Mouse (Mus musculus) neural tube, embryonic 11.5 days (tissue): ENCODE measurements at regions not wholly inside any gene's neighbourhood (a gene's known extent, or its start where the extent isn't known, plus 50 kb on each side); places are given as distances from the start of the nearest gene placed in this dataset.
A peak's percentile ranks its signal among the peaks of the same experiment; 100 is the strongest.

Experiments
- ATAC-seq: fragments of 200-750 bp; cut with Nextera tagmentation; 2 replicates; pipeline ENCODE4 v1.8.0; 2017; ENCODE audit warnings: moderate number of reproducible peaks, mild to moderate bottlenecking, moderate TSS enrichment, moderate library complexity; ENCODE audit not compliant: insufficient read depth, low FRiP score, low TSS enrichment
- DNase-seq: peaks from one replicate; pipeline ENCODE4 v3.0.0-alpha.2; 2015; ENCODE audit warnings: low spot score
- H3K27ac ChIP-seq: fragments of 300-500 bp; sonication (generic); 2 replicates; pipeline ENCODE4 v1.5.1; 2014; ENCODE audit warnings: low read depth, mild to moderate bottlenecking, low read length
- H3K27me3 ChIP-seq: fragments of 300-500 bp; sonication (generic); 2 replicates; pipeline ENCODE4 v1.6.1; 2014; ENCODE audit warnings: mild to moderate bottlenecking, low read length, mixed read lengths; ENCODE audit not compliant: control insufficient read depth, insufficient read depth
- H3K36me3 ChIP-seq: fragments of 300-500 bp; sonication (generic); 2 replicates; pipeline ENCODE4 v1.6.1; 2014; ENCODE audit warnings: mild to moderate bottlenecking, low read length, moderate library complexity, mixed read lengths; ENCODE audit not compliant: control insufficient read depth, insufficient read depth
- H3K4me1 ChIP-seq: fragments of 300-500 bp; sonication (generic); 2 replicates; pipeline ENCODE4 v1.6.1; 2014; ENCODE audit warnings: low read length, mixed read lengths; ENCODE audit not compliant: control insufficient read depth, insufficient read depth
- H3K4me2 ChIP-seq: fragments of 300-500 bp; sonication (generic); 2 replicates; pipeline ENCODE4 v1.6.1; 2014; ENCODE audit warnings: low read depth, mild to moderate bottlenecking, moderate library complexity
- H3K4me3 ChIP-seq: fragments of 300-500 bp; sonication (generic); 2 replicates; pipeline ENCODE4 v1.5.1; 2014; ENCODE audit warnings: low read depth, low read length
- H3K9ac ChIP-seq: fragments of 300-500 bp; sonication (generic); 2 replicates; pipeline ENCODE4 v1.6.1; 2014; ENCODE audit warnings: mild to moderate bottlenecking, low read length
- H3K9me3 ChIP-seq: fragments of 300-500 bp; sonication (generic); 2 replicates; pipeline ENCODE4 v1.6.1; 2016; ENCODE audit warnings: low read length; ENCODE audit not compliant: control insufficient read depth
- WGBS: fragments of 180-500 bp; shearing (Covaris S2); extraction: QIAGEN DNeasy Blood & Tissue Kit; methylation state at CpG from one replicate; pipeline ENCODE4 v1.1.7; 2014; 5-methylcytosine and 5-hydroxymethylcytosine counted together

GRCm38 (mm10) chr3:17329411-17329810 lies 618.8 kb upstream of the Cypt12 start:
- WGBS = 70% methylated on average over 4 of the region's 4 CpGs
- H3K4me3 ChIP-seq = no peak overlapping the region
- H3K4me2 ChIP-seq = no peak overlapping the region
- H3K27ac ChIP-seq = 0 out of 2 replicates have a peak overlapping the region, but pooled peaks have one; percentile 34
- no peaks in the 10 kb centered on the region for H3K9me3 ChIP-seq
- no peak overlapping the region for H3K9ac ChIP-seq
- peaks cover 2% of the 10 kb centered on the region; the same call in 1 of the 2 replicates for H3K4me1 ChIP-seq
- no peaks in the 10 kb centered on the region for H3K27me3 ChIP-seq
- ATAC-seq (no peak), DNase-seq (no peak)
- no peaks in the 10 kb centered on the region for H3K36me3 ChIP-seq

- H3K9ac ChIP-seq = no peak overlapping the region
- H3K4me3 ChIP-seq = no peak overlapping the region
- DNase-seq = no peak
- WGBS = 64% methylated on average over 6 of the region's 6 CpGs
- no peaks in the 10 kb centered on the region for H3K9me3 ChIP-seq
- no peak for ATAC-seq
- no peaks in the 10 kb centered on the region for H3K36me3 ChIP-seq
- H3K4me1 ChIP-seq = peaks cover 2% of the 10 kb centered on the region; the same call in 1 of the 2 replicates
- no peak overlapping the region for H3K4me2 ChIP-seq
- H3K27ac ChIP-seq = peak overlapping the region; percentile 62; the same call in 1 of the 2 replicates
- no peaks in the 10 kb centered on the region for H3K27me3 ChIP-seq
Measured at GRCm38 (mm10) chr3:17330429-17331373, 617.5 kb upstream of the Cypt12 start.

- 97% methylated on average over 3 of the region's 3 CpGs for WGBS
- Histone ChIP-seq H3K27me3 (no peaks in the 10 kb centered on the region), H3K4me3 (no peak overlapping the region), H3K36me3 (no peaks in the 10 kb centered on the region), H3K9me3 (no peaks in the 10 kb centered on the region), H3K4me1 (no peaks in the 10 kb centered on the region), H3K9ac (no peak overlapping the region), H3K4me2 (no peak overlapping the region), H3K27ac (no peak overlapping the region)
- DNase-seq (no peak), ATAC-seq (no peak)
Measured at GRCm38 (mm10) chr3:17360253-17360652, 588.0 kb upstream of the Cypt12 start.
